Mouse (Mus musculus) E14TG2a.4 (cell line): ENCODE measurements around the gene Timm8a2.

Experiments used
- H3K27me3 ChIP-seq: 2 replicates; pipeline ENCODE4 v1.6.1; 2014; ENCODE audit warnings: low read length, control low read depth; ENCODE audit not compliant: insufficient read depth
- H3K36me3 ChIP-seq: 2 replicates; pipeline ENCODE4 v1.6.1; 2014; ENCODE audit warnings: low read length, control low read depth; ENCODE audit not compliant: insufficient read depth
- H3K4me1 ChIP-seq: replicated peaks from 2 replicates; pipeline ENCODE4 v1.6.1; 2014; ENCODE audit warnings: low read depth, low read length, control low read depth
- H3K4me3 ChIP-seq: replicated peaks from 2 replicates; pipeline ENCODE4 v1.5.1; 2014; ENCODE audit warnings: mild to moderate bottlenecking, low read length
- H3K9me3 ChIP-seq: 2 replicates; pipeline ENCODE4 v1.6.1; 2014; ENCODE audit warnings: low read length, control low read depth
- CTCF ChIP-seq: conservative IDR thresholded peaks from 2 replicates; pipeline ENCODE4 v1.5.1; 2014; ENCODE audit warnings: low read length
- NANOG ChIP-seq: IDR thresholded peaks from 2 replicates; pipeline ENCODE4 v1.6.1; 2014; ENCODE audit warnings: borderline replicate concordance, low read length, mixed read lengths
- POU5F1 ChIP-seq: IDR thresholded peaks from 2 replicates; pipeline ENCODE4 v1.6.1; 2014; ENCODE audit warnings: low read length, borderline replicate concordance

Timm8a2 gene

GRCm38 (mm10) chr14:121992395-121993280 is 41.8 kb upstream of the Timm8a2 start:
- TF ChIP-seq CTCF (no peak), POU5F1 (no peak), NANOG (no peak)
- peaks cover 72% of the 10 kb centered on the region for H3K36me3 ChIP-seq

GRCm38 (mm10) chr14:121993616-121994015 is 40.9 kb upstream of the Timm8a2 start:
- TF ChIP-seq CTCF = no peak
- Histone ChIP-seq H3K36me3 (peaks cover 73% of the 10 kb centered on the region), H3K4me3 (no peak overlapping the region), H3K27me3 (no peaks in the 10 kb centered on the region), H3K4me1 (no peaks in the 10 kb centered on the region), H3K9me3 (no peaks in the 10 kb centered on the region)

More at GRCm38 (mm10) chr14:121992395-121993280, 41.8 kb upstream of the Timm8a2 start:
- no peaks in the 10 kb centered on the region for H3K9me3 ChIP-seq
- H3K27me3 ChIP-seq = no peaks in the 10 kb centered on the region
- H3K4me3 ChIP-seq = no peak overlapping the region
- no peaks in the 10 kb centered on the region for H3K4me1 ChIP-seq

DNA sequence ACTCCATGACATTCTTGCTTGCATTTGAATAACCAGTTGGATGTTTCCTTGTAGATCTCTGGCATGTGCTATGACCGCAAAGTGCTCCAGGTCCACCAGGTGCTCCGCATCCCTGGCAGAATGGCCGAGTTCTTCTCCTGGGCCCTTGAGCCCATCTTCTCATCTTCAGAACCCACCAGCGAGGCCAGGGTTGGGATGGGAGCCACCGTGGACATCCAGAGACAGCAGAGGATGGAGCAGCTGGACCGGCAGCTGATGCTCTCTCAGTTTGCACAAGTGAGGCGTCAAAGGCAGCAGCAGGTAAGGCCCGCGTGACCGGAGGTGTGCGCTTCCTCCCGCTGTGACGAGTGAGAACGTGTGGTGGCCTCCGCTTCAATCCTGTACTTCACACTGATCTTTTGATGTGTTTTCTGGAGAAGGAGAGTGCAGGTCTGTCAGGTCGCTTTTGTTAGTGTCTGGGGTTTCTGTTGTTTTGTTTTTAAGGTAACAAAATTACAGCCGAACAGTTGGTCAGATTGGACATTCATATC is 40.2 kb upstream of the Timm8a2 start:
- H3K4me3 ChIP-seq = no peak overlapping the region
- H3K4me1 ChIP-seq = no peaks in the 10 kb centered on the region
- H3K9me3 ChIP-seq = no peaks in the 10 kb centered on the region
- TF ChIP-seq CTCF (no peak), NANOG (no peak), POU5F1 (no peak)
- H3K27me3 ChIP-seq = no peaks in the 10 kb centered on the region
- peaks cover 68% of the 10 kb centered on the region for H3K36me3 ChIP-seq

DNA sequence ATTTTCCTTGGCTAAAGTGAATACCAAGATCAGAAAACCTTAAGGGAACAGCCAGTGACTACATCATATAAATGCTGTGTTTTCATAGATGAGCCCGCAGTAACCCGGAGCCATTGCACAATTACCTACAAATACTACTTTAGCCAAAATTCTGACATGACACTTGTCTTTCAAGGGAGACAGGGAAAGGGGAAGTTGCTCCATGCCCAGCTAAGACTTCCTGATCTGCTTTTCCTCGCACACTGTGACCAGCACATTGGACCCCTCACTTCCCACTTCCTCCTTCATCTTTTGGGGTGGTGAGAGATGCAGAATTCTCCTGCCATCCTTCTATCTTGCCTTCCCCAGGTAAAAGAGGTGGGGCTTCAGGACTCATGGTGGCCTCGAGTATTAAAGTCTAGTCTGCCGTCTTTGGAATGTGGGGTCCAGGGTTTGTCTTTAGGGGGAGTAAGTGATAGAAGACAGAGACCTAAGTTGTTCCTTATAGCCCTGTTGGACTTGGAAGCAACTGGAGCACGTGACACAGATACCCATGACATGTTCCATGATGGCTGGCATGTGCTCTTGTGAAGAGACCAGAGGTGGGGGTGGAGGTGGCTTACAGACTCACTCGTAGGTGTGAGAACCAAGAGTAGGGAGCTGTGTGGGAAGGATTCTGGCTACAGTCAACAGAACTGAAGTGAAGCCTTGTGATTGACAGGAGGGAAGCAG is 39.5 kb upstream of the Timm8a2 start:
- H3K36me3 ChIP-seq = peaks cover 67% of the 10 kb centered on the region
- H3K9me3 ChIP-seq = no peaks in the 10 kb centered on the region
- H3K27me3 ChIP-seq = no peaks in the 10 kb centered on the region
- H3K4me3 ChIP-seq = no peak overlapping the region
- no peaks in the 10 kb centered on the region for H3K4me1 ChIP-seq
- TF ChIP-seq CTCF = no peak
- TF ChIP-seq POU5F1 = no peak
- TF ChIP-seq NANOG = no peak

- H3K4me1 ChIP-seq = no peaks in the 10 kb centered on the region
- peaks cover 70% of the 10 kb centered on the region for H3K36me3 ChIP-seq
- TF ChIP-seq NANOG (no peak), POU5F1 (no peak), CTCF (no peak)
- H3K4me3 ChIP-seq = no peak overlapping the region
- no peaks in the 10 kb centered on the region for H3K27me3 ChIP-seq
- H3K9me3 ChIP-seq = no peaks in the 10 kb centered on the region
Measured at GRCm38 (mm10) chr14:121995557-121995870, 39.0 kb upstream of the Timm8a2 start.

DNA sequence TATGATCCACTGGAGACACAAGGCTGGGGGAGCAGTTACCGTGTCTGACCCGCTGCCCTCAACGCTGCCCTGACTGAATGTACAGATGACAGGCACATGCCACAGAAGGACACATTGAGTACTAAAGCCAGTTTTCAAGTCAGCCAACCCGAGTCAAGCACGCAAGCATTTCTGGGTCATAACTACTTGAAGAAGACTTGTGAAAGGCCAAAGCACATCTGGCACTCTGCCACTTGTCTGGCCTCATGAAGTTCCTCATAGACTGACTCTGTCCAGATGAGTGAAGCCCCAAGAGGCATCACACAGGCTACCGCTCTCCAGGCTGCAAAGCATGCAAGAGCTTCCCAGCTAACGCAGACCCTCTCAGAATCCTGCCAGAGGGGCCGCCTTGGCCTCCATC is 37.7 kb upstream of the Timm8a2 start:
- Histone ChIP-seq H3K4me1 (no peaks in the 10 kb centered on the region), H3K27me3 (no peaks in the 10 kb centered on the region), H3K9me3 (no peaks in the 10 kb centered on the region), H3K36me3 (peaks cover 77% of the 10 kb centered on the region), H3K4me3 (no peak overlapping the region)
- TF ChIP-seq POU5F1 (no peak), NANOG (no peak)

DNA sequence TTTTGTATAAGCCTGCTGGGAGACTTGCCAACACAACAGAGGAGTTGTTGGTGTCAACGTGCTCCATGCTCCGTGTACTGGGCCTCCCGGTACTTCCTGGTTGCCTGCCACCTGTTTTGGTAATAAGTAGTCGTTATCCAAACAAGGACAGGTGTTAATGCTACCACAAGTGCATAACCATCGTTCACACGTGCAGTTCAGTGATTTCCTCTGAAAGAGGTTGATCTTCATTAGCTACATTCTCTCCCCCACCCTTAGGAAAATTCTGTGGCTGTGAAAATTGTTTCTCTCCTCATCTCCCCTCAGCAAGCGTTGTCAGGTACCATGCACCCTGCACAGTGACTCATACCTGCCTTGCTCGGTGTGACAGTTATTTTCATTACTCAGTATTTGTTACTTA is 35.0 kb upstream of the Timm8a2 start:
- Histone ChIP-seq H3K9me3 (no peaks in the 10 kb centered on the region), H3K4me1 (no peaks in the 10 kb centered on the region), H3K27me3 (no peaks in the 10 kb centered on the region), H3K4me3 (no peak overlapping the region), H3K36me3 (peaks cover 68% of the 10 kb centered on the region)
- no peak for TF ChIP-seq POU5F1

DNA sequence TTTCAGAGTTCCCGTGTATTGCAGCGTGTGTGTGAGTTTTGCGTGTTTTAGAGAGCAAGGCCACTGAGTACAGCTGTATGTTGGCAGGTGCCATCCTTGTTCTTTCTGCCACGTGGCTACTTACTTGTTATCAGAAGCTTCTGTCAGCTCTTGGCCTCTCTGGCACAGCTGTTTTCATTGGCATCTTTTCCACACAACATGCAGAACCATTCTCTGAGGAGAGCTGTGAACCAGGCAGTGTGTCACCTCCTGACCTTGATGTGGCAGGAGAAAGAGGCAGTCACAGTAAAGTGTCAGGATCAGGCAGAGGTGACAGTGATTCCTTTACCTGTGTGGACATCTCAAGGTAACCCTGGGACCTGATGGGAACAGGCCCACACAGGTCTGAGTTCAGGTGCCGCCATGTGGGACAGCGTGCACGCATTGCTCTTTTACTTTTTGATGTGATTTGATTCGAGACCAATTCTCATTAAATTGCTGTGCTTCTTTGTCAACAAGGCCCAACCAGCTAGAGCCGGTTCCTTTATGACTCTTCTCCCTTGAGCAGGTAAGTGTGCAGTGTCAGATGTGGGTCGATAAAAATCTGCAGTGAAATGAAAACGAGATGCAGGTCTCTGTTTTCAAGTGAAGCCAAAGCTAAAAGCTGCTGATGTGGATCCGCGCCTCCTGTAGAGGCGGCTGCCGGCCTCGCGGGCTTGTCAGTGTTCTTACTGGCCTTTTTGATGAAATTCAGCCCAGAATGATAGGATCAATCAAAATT is 33.9 kb upstream of the Timm8a2 start:
- Histone ChIP-seq H3K36me3 (peaks cover 58% of the 10 kb centered on the region), H3K27me3 (no peaks in the 10 kb centered on the region), H3K9me3 (no peaks in the 10 kb centered on the region), H3K4me3 (no peak overlapping the region), H3K4me1 (no peaks in the 10 kb centered on the region)
- TF ChIP-seq POU5F1 (no peak), CTCF (no peak), NANOG (no peak)
